ENCODE assay signal across 23 mouse cellular contexts in the genomic region with DNA sequence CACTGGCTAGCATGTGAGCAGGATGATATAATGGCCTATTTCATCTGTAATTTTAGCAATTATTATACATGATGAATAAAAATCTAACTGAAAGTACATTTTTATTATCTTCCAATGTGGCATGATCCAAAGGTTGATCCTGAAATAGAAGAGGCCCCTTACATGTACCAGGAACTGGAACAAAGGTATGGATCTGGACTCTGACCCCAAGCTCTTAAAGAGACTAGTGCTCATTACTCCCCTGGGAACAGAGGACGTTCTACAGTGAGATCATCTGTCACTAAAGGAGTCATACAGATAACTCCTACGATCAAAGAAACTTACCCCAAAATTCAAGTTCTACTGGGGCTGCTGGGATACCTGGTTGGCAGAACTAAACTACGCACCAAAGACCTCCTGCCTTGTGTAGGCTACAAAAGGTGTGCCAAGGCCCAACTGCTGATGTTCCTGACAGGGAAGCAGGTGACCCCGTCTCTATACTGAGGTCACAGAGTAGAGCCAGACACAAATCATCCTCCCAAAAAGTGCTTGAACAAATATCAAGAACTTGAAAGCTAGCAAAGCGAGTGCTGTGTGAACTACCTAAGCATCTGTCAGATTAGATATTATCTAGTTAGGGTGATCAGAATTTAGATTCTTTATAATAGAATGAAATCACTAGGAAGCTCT.
DNase-seq lines count a peak whose midpoint lies in the region; ATAC-seq lines count a peak whose summit lies in the region.
"Had no signal": no experiment of that assay in that cellular context is flagged by ENCODE, and none has a peak within 500 bp of the region (broad histone marks: within the 10 kb centered on the region; RNA-seq: fewer than 3 reads in every experiment).

No protein-coding gene starts in this region.

- H3K36me3 ChIP-seq in intestine, embryonic 16.5 days (ENCODE audit: control insufficient read depth, insufficient read depth, low read length) = no peaks in the 10 kb centered on the region
- H3K36me3 ChIP-seq: embryonic facial prominence, embryonic 12.5 days; embryonic facial prominence, embryonic 15.5 days; forebrain, embryonic 15.5 days; heart, embryonic 10.5 days; heart, embryonic 13.5 days; hindbrain, embryonic 12.5 days; hindbrain, embryonic 15.5 days had no signal

- peak; percentile 97 for ATAC-seq in intestine, embryonic 16.5 days
- ATAC-seq: CD4-positive, CD25-positive, alpha-beta regulatory T cell, adult 4 months; forebrain, embryonic 15.5 days had no signal

- peak; percentile 31 for DNase-seq in kidney, adult 9 months
- no peak for DNase-seq in kidney, postnatal 14 days
- peak; percentile 80 for DNase-seq in large intestine, adult 2 months (ENCODE audit: low read depth, low spot score)
- no peak for DNase-seq in heart, postnatal 4 days
- no peak for DNase-seq in left cerebral cortex, adult 9 months (ENCODE audit: low spot score in 2 of 2)
- DNase-seq: adrenal gland, adult 2 months; adrenal gland, postnatal 14 days; cerebellum, adult 11 months; cerebellum, adult 2 months; cerebellum, adult 9-11 months; cerebellum, postnatal 25 days; gastrocnemius, postnatal 36 days; heart, adult 2 months; heart, postnatal 14 days had no signal

- peak overlapping the region; percentile 14; the same call in 1 of the 2 replicates for H3K27ac ChIP-seq in intestine, embryonic 16.5 days (ENCODE audit: low read length)
- H3K27ac ChIP-seq: embryonic facial prominence, embryonic 12.5 days; embryonic facial prominence, embryonic 15.5 days; forebrain, embryonic 15.5 days; heart, adult 2 months; heart, embryonic 10.5 days; heart, embryonic 13.5 days; hindbrain, embryonic 12.5 days; hindbrain, embryonic 15.5 days had no signal

- no peak overlapping the region for H3K4me3 ChIP-seq in intestine, embryonic 16.5 days (ENCODE audit: low read length)
- H3K4me3 ChIP-seq: embryonic facial prominence, embryonic 12.5 days; embryonic facial prominence, embryonic 15.5 days; forebrain, embryonic 15.5 days; heart, adult 2 months; heart, embryonic 10.5 days; heart, embryonic 13.5 days; hindbrain, embryonic 12.5 days; hindbrain, embryonic 15.5 days had no signal

- no peaks in the 10 kb centered on the region for H3K4me1 ChIP-seq in intestine, embryonic 16.5 days (ENCODE audit: control insufficient read depth, insufficient read depth, low read length)
- H3K4me1 ChIP-seq: embryonic facial prominence, embryonic 15.5 days; heart, embryonic 10.5 days; heart, embryonic 13.5 days; hindbrain, embryonic 12.5 days; hindbrain, embryonic 15.5 days had no signal

- H3K4me2 ChIP-seq in intestine, embryonic 16.5 days (ENCODE audit: low read depth, low read length) = no peak overlapping the region
- H3K4me2 ChIP-seq: embryonic facial prominence, embryonic 12.5 days; embryonic facial prominence, embryonic 15.5 days; forebrain, embryonic 15.5 days; heart, embryonic 13.5 days; hindbrain, embryonic 12.5 days; hindbrain, embryonic 15.5 days had no signal

- no peaks in the 10 kb centered on the region for H3K27me3 ChIP-seq in intestine, embryonic 16.5 days (replicated peaks; ENCODE audit: control insufficient read depth, insufficient read depth, low read length)
- H3K27me3 ChIP-seq: embryonic facial prominence, embryonic 12.5 days; embryonic facial prominence, embryonic 15.5 days; forebrain, embryonic 15.5 days; heart, embryonic 13.5 days; hindbrain, embryonic 12.5 days; hindbrain, embryonic 15.5 days had no signal

- no peak overlapping the region for H3K9ac ChIP-seq in intestine, embryonic 16.5 days (ENCODE audit: low read depth, low read length)
- H3K9ac ChIP-seq: embryonic facial prominence, embryonic 12.5 days; embryonic facial prominence, embryonic 15.5 days; forebrain, embryonic 15.5 days; heart, embryonic 13.5 days; hindbrain, embryonic 12.5 days; hindbrain, embryonic 15.5 days had no signal

- WGBS in intestine, embryonic 16.5 days = 69% methylated on average over 5 of the region's 5 CpGs
- 35% methylated on average over 5 of the region's 5 CpGs for WGBS in large intestine, adult 2 months

- no peaks in the 10 kb centered on the region for H3K9me3 ChIP-seq in intestine, embryonic 16.5 days (ENCODE audit: control insufficient read depth, low read length)
- H3K9me3 ChIP-seq: embryonic facial prominence, embryonic 12.5 days; embryonic facial prominence, embryonic 15.5 days; forebrain, embryonic 15.5 days; heart, embryonic 10.5 days; heart, embryonic 13.5 days; hindbrain, embryonic 12.5 days; hindbrain, embryonic 15.5 days had no signal

Comparison
In these comparisons a context has a peak if more than half of its experiments do, and no peak if none do; other contexts are left out.
1. DNase-seq: peak in kidney, adult 9 months (single experiment) and large intestine, adult 2 months (single experiment); none in kidney, postnatal 14 days (single experiment), heart, postnatal 4 days (single experiment) and left cerebral cortex, adult 9 months (0 of 2).